Mouse (Mus musculus) embryo, embryonic 10.5 days (tissue): ENCODE results near the gene Aven.

Source experiments
- DNase-seq: peaks from one replicate; pipeline ENCODE4 v3.0.0-alpha.2; 2015; ENCODE audit warnings: low spot score

The Aven gene

GRCm38 (mm10) chr2:112557453-112557852 lies 64.7 kb downstream of the Aven start:
- DNase-seq: no peak

GRCm38 (mm10) chr2:112561549-112561948 lies 68.8 kb downstream of the Aven start:
- no peak for DNase-seq

- DNase-seq: no peak
Measured at GRCm38 (mm10) chr2:112565060-112565459, 72.3 kb downstream of the Aven start.

DNA sequence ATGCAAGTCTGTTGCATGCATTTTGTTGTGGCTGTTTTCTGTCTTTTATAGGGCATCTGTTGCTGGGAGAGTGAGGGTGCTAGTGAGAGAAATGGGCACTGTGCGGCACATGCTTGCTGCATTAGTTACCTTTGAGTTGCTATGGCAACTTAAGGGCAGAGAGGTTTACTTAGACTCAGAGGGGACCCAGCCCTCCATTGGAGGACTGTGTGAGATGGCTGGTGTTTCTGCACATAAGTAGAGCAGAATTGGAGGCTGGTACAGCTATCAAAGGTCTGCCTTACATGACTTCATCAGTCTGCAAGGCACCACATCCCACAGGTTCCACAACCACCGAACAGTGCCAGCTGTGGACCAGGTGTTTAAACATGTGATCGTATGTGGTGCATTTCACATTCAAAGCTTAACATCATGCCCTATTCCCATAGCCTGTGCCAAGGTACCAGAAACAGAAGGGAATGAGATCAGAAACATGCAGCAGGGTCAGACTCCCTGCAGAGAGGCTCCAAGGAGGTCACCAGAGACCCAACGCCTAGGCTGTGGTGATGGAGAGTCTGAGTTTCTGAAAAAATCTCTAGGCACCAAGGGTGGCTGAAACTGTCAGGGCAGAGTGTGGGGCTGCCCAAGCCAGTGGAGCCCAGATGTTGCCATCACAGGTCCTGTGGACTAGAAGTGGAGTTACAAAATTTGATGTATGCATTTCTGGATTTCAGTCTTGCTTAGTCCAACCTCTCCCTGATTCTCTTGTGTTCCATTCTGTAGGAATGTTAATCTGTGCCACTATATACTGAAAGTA lies 73.7 kb downstream of the Aven start:
- DNase-seq: no peak

- DNase-seq: no peak
Measured at GRCm38 (mm10) chr2:112567786-112568185, 75.0 kb downstream of the Aven start.

- no peak for DNase-seq
Measured at GRCm38 (mm10) chr2:112590985-112591384, 98.2 kb downstream of the Aven start.

DNA sequence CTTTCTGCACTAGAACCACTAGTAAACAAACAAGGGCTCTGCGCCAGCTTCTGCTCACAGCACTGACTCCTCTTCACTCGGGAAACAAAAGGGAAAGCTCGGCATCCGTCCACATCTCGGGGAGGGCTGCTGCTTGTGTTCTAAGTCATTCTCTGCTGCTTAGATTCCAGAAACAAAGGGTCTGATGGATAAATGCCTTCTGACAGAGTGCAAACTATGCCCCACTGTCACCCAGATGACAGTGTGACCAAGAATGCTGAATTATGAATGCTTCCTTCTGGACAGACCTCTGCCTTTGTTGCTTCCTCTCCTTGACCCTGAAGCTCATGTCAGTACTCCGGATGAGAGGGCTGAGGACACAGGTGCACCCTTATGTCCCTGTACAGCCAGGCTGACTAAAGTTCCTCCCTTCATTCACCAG lies 98.7 kb downstream of the Aven start:
- no peak for DNase-seq

- DNase-seq: no peak
Measured at GRCm38 (mm10) chr2:112593322-112593721, 100.6 kb downstream of the Aven start.

DNA sequence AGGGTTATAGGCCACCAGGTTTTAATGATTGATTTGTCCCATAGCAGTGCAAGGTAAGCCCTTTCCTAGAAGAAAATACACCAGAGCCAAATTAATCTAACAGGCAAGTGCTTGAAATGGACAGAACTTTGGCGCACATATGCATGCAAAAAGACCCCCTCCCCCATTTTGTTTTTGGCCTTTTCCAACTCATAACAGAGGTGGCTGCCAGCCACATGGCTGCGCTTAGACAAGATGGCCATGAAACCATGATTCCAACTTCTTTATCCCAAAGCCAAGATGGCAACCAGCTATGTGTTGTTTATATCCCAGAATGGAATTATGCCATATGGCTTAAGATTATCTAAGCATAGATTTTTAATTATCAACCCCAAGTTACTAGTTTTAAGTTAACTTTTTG lies 101.0 kb downstream of the Aven start:
- DNase-seq: no peak

- no peak for DNase-seq
Measured at GRCm38 (mm10) chr2:112595807-112596206, 103.0 kb downstream of the Aven start.

- no peak for DNase-seq
Measured at GRCm38 (mm10) chr2:112596415-112596814, 103.7 kb downstream of the Aven start.

- no peak for DNase-seq
Measured at GRCm38 (mm10) chr2:112597064-112597463, 104.3 kb downstream of the Aven start.

GRCm38 (mm10) chr2:112600222-112600621 lies 107.5 kb downstream of the Aven start:
- no peak for DNase-seq

- DNase-seq: no peak
Measured at GRCm38 (mm10) chr2:112602487-112602886, 109.7 kb downstream of the Aven start.

DNA sequence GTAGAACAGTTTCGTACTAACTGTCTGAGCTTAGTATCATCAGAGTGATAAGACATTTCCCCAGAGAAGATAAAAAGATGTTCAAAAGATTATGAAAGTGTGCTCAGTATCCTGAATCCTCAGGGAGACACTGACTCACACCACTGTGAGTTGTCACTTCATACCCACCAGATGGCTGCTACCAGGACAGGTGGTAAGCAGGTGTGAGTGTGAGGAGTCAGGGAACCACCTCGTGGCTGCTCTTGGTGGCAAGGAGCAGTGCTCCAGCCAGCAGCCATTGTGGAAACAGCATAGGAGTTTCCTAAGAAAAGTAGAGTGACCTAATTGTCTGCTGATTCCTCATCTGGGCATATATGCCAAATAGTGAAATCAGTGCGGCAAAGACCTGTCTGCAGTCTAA lies 113.8 kb downstream of the Aven start:
- DNase-seq: no peak

DNA sequence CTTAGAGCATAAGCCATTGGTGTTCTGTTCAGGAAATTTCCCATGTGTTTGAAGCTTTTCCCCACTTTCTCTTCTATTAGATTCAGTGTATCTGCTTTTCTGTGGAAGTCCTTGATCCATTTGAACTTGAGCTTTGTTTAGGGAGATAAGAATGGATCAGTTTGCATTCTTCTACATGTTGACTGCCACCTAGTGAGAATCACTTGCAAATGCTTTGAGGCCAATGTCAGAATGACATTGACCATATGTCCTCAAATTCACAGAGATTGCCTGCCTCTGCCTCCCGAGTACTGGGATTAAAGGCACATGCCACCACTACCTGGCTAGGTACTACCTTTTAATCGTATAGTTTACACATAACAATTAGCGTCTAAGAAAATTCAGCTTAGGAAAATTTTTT lies 119.9 kb downstream of the Aven start:
- DNase-seq: no peak

DNA sequence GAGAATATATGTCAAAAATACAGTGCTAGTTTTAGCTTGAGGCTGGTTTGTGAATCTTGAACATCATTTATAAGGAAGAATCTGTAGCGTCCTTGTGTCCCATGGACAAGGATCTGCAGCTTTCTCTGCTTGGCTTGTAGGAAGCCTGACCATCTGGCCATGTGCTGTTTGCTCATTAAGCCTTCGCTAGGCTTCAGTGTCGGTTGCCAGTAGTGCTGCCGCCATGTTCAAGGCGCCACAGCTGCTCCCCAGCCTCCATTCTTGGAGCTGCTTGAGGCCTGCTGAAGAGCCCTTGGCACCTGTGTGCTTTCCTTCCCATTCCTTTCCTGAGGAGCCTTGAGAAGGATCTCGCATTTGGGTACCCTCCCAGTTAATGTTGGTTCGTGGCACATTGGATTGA lies 121.6 kb downstream of the Aven start:
- no peak for DNase-seq

- no peak for DNase-seq
Measured at GRCm38 (mm10) chr2:112617206-112617605, 124.4 kb downstream of the Aven start.

DNA sequence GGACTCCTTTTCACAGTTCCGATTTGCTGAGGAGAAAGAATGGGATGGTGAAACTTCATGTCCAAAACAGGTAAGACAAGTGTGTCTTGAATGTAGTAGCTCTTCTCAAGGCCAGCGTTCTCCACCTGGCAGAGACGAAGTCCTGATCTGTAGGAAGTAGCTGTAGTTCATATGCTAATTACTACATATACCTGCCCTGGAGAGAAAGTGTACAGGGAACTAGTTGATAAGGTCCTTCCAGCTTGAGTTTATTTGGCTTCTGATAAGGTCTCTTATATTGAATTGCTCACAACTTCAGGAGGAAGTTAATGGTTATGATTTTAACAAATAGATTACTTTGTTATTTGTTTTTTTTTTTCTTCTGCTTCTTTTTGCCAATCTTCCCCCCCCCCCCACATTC lies 132.4 kb downstream of the Aven start:
- no peak for DNase-seq

DNA sequence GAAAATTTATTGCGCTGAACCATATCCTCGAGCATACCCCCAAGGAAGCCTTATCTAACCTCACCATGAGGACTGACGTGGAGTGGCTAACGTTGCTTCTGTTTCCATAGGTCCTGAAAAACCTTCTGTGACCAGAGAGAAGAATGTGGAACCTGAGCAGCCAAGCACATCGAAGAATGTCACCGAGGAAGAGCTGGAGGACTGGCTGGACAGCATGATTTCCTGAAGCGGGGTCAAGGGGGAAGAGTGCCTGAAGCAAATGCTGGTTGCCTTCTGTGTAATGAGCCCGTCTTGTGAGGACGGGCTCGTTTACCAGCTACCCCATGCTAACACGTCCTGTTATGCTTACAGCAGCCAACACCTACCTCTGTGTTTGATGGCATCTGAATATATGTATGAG lies 137.9 kb downstream of the Aven start:
- no peak for DNase-seq

DNA sequence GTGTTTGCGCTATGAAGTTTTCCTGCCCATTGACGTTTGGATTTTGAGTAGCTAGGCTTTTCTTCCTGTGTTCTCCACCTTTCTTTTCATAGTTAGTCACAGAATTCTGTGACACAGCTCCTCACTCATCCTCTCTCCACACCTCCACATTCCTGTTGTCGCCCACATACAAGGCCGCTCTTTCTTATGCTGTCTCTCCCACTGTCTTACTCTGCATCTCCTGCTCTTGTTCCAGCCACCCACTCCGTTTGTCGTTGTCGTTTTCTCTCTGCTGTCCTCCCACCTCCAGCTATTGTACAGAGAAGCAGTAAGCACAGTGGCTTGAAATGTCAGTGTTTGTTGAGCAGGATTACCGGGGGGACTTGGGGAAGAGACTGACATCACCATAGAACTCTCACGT lies 139.8 kb downstream of the Aven start:
- no peak for DNase-seq

DNA sequence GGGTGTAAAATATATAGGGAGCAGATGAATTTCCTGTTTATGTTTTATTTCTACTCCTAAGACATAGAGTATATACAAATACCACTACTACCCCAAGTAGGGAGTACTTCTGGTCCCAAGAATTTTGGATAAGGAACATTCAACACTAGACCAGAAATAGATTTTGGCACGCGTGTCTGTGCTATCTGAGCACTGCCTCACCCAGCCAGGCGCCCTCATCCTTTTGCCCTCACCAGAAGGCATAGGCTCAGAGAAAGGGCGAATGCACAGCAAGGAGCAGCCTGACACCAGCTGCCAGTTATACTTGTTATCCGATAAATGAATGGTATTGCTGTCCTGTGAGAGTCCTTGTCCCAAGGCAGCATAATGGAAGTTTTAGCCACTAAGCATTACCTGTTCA lies 144.4 kb downstream of the Aven start:
- no peak for DNase-seq

- DNase-seq: no peak
Measured at GRCm38 (mm10) chr2:112653836-112654235, 161.1 kb downstream of the Aven start.

GRCm38 (mm10) chr2:112656131-112656530 lies 163.4 kb downstream of the Aven start:
- no peak for DNase-seq
